Mouse (Mus musculus): ENCODE results near the gene Serpina3b. TPM values are rescaled to one million over a fixed set of nuclear protein-coding genes. Genes with fewer than 3 reads are reported as not detected.
"Not testable (repeated sequence)": the region's sequence is repeated elsewhere in the genome, so short reads cannot be mapped to it uniquely, and the experiment has no call there.

Gene Serpina3b
- not detected in 2 replicates for polyA plus RNA-seq (2015; fragmentation: Nextera tagmentation; extraction: Ambion mirVana)

DNA sequence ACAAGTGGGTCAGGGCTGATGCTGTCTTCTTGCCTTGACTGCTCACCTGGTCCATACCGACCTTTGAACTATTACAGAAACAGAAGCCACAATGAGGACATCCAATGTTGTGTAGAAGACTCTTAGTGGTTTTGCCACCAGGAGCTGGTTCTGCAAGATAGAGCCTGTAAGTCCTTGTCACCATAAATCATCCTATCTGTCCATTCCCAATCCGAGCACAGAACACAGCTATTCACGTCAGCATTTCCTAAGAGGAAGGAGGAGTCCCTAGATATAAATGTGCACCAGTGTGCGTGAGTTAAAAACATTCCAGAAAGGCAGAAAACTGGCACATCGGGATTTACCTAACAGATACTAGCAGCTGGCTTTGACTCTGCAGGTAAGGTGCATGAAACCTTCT is at the start of gene Serpina3b:
Gene Serpina3b (plus strand): TSS at position 301 of the 400 bp plus-strand sequence.
- Histone ChIP-seq H3K27me3 (ENCODE audit: control insufficient read depth, insufficient read depth, low read length) (no peaks in the 10 kb centered on the region), H3K27ac (ENCODE audit: low read length) (no peak within 1 kb of the TSS), H3K4me3 (ENCODE audit: low read length) (no peak within 1 kb of the TSS), H3K36me3 (ENCODE audit: control insufficient read depth, insufficient read depth) (no peaks in the 10 kb centered on the region), H3K4me2 (ENCODE audit: low read depth, low read length) (no peak within 1 kb of the TSS), H3K4me1 (ENCODE audit: control insufficient read depth, insufficient read depth, low read length) (no peaks in the 10 kb centered on the region), H3K9me3 (replicated peaks; ENCODE audit: control insufficient read depth, low read length) (no peaks in the 10 kb centered on the region), H3K9ac (ENCODE audit: low read length) (no peak within 1 kb of the TSS)
- ATAC-seq (replicated peaks; ENCODE audit: extremely low read depth, insufficient read depth, low FRiP score), result no peak
- 69% methylated on average over 5 of the region's 5 CpGs for WGBS

DNA sequence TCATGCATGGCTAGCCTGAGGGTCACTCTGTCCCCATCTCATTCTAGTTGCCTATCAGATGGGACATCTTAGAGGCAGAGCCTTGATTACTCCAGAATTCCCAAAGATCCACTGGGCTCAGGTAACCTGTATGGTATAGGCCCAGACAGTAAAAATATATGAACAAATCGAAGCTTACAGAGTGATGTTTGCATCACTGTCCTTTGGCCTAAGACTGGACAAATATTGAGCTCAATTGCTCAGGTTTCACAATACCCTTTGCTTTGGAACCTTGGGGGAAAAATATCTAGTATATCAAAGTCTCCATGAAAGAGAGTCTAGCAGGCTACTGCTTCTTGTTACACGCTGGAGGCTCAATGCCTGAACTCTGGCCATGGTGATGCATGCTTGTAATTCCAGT is 37.7 kb upstream of the Serpina3b start:
- no peak overlapping the region for H3K4me2 ChIP-seq (ENCODE audit: low read depth, low read length)
- no peak for ATAC-seq (replicated peaks; ENCODE audit: extremely low read depth, insufficient read depth, low FRiP score)
- no peaks in the 10 kb centered on the region for H3K4me1 ChIP-seq (ENCODE audit: control insufficient read depth, insufficient read depth, low read length)
- H3K4me3 ChIP-seq (ENCODE audit: low read length), result no peak overlapping the region
- H3K9ac ChIP-seq (ENCODE audit: low read length), result no peak overlapping the region
- H3K27ac ChIP-seq (ENCODE audit: low read length), result no peak overlapping the region
- H3K9me3 ChIP-seq (replicated peaks; ENCODE audit: control insufficient read depth, low read length), result no peaks in the 10 kb centered on the region
- no peaks in the 10 kb centered on the region for H3K27me3 ChIP-seq (ENCODE audit: control insufficient read depth, insufficient read depth, low read length)
- 67% methylated on average over 2 of the region's 2 CpGs for WGBS
- H3K36me3 ChIP-seq (ENCODE audit: control insufficient read depth, insufficient read depth), result no peaks in the 10 kb centered on the region

DNA sequence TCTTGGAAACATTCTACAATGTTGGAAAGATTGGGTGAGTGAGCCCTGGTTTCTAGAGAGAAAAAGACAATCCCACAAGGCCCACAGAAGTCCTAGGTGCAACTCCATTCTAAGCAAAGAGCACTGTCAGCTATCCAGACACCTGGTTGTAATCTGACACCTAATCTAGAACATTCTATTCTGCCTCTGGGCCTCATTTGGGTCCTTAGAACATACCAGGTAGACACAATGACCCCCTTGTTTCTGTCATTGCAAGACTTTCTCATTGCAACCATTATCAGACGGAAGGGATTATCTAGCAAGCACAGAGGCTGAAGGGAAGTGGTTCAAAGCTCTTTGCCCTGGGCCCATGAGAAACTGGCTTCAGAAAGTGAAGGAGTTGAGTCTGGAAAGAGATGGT is 36.5 kb upstream of the Serpina3b start:
- no peak overlapping the region for H3K4me2 ChIP-seq (ENCODE audit: low read depth, low read length)
- no peak overlapping the region for H3K9ac ChIP-seq (ENCODE audit: low read length)
- no peaks in the 10 kb centered on the region for H3K36me3 ChIP-seq (ENCODE audit: control insufficient read depth, insufficient read depth)
- no peaks in the 10 kb centered on the region for H3K4me1 ChIP-seq (ENCODE audit: control insufficient read depth, insufficient read depth, low read length)
- WGBS, result 70% methylated on average over 1 of the region's 1 CpGs
- H3K4me3 ChIP-seq (ENCODE audit: low read length), result no peak overlapping the region
- H3K27ac ChIP-seq (ENCODE audit: low read length), result no peak overlapping the region
- ATAC-seq (replicated peaks; ENCODE audit: extremely low read depth, insufficient read depth, low FRiP score), result no peak
- H3K27me3 ChIP-seq (ENCODE audit: control insufficient read depth, insufficient read depth, low read length), result no peaks in the 10 kb centered on the region
- H3K9me3 ChIP-seq (replicated peaks; ENCODE audit: control insufficient read depth, low read length), result no peaks in the 10 kb centered on the region

DNA sequence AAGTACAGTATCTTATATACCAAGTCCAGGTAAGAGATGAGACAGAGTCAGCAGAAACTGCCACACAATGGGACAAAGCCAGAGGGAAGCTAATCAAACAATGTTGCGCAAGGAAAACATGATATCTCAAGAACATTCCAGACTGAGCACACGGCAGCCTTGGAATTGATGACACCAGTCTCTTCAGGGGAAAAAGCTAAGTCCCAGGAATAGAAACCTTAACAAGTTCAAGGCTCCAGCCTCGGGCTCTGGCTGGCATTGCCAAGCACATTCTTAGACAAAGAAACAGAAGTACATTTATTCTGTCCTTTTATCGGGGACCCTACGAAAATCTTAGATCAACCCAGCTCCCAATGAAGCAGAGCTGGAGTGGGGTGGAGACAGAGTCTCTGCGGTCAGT is 27.0 kb upstream of the Serpina3b start, which contains the start of gene Serpina5:
Gene Serpina5 (plus strand): TSS at position 346 of the 400 bp plus-strand sequence.
- Histone ChIP-seq H3K27ac (ENCODE audit: low read length) (no peak within 1 kb of the TSS), H3K36me3 (ENCODE audit: control insufficient read depth, insufficient read depth) (no peaks in the 10 kb centered on the region), H3K27me3 (ENCODE audit: control insufficient read depth, insufficient read depth, low read length) (no peaks in the 10 kb centered on the region), H3K4me2 (ENCODE audit: low read depth, low read length) (no peak within 1 kb of the TSS), H3K4me1 (ENCODE audit: control insufficient read depth, insufficient read depth, low read length) (no peaks in the 10 kb centered on the region), H3K4me3 (ENCODE audit: low read length) (no peak within 1 kb of the TSS), H3K9me3 (replicated peaks; ENCODE audit: control insufficient read depth, low read length) (no peaks in the 10 kb centered on the region), H3K9ac (ENCODE audit: low read length) (no peak within 1 kb of the TSS)
- no peak for ATAC-seq (replicated peaks; ENCODE audit: extremely low read depth, insufficient read depth, low FRiP score)
- 70% methylated on average over 6 of the region's 6 CpGs for WGBS

DNA sequence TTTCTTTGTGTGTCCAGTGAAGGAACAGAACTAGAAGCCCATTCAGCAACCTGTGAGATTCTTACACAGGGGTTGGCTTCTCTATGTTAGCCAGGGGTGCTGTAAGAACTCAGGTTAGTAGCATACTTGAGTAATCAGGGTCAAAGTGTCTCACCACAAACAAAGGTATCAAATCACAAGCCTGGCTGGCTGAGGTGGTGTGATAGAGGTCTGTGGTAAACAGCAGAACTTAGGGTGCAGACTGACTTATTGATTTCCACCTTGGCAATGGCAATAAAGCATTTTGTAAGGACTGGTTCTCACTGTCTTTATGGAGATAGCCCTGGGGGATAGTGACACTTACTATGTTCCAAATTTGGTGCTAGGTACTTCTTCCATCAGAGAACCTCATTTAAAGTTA is 21.9 kb upstream of the Serpina3b start:
- no peak overlapping the region for H3K9ac ChIP-seq (ENCODE audit: low read length)
- H3K36me3 ChIP-seq (ENCODE audit: control insufficient read depth, insufficient read depth), result no peaks in the 10 kb centered on the region
- H3K27ac ChIP-seq (ENCODE audit: low read length), result no peak overlapping the region
- no peak for ATAC-seq (replicated peaks; ENCODE audit: extremely low read depth, insufficient read depth, low FRiP score)
- no peaks in the 10 kb centered on the region for H3K9me3 ChIP-seq (replicated peaks; ENCODE audit: control insufficient read depth, low read length)
- no peak overlapping the region for H3K4me3 ChIP-seq (ENCODE audit: low read length)
- no peaks in the 10 kb centered on the region for H3K27me3 ChIP-seq (ENCODE audit: control insufficient read depth, insufficient read depth, low read length)
- no peaks in the 10 kb centered on the region for H3K4me1 ChIP-seq (ENCODE audit: control insufficient read depth, insufficient read depth, low read length)
- H3K4me2 ChIP-seq (ENCODE audit: low read depth, low read length), result no peak overlapping the region

DNA sequence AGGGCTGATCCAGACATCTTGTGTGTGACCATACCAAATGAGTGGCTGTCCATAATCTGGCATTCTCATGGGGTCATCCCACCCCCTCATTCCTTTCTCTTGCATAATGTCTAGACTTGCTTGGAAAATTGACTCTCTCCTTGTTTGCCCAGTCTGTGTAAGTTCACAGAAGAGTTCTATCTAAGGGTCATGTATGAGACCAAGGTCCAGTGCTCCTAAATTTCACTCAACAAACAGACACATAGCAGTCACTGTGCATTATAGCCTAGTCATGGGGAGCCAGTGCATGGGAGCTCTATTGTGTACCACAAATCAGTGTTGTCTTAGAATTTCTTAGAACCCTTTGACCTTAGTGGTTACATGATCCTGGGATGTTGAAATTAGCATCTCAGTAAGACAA is 20.9 kb upstream of the Serpina3b start:
- H3K4me2 ChIP-seq (ENCODE audit: low read depth, low read length), result no peak overlapping the region
- H3K9ac ChIP-seq (ENCODE audit: low read length), result no peak overlapping the region
- no peak for ATAC-seq (replicated peaks; ENCODE audit: extremely low read depth, insufficient read depth, low FRiP score)

DNA sequence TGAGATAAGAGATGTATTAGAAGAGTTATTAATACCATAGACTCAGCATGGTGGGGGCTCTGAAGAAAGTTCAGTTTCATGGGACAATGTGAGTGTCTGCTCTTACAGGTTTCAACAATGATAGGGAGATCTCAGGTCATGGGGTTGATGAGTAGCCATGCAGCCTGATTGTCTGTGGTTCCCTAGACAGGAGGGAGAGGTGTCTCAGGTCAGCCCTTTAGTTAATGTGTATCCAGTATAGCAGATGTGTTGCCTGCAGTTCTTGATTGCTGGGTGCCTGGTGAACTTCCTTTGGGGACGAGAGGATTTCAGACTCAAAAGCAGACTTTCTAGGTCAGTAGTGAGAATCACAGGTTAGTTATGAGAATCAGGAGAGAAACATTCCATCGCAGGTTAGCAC is 19.3 kb upstream of the Serpina3b start:
- H3K4me1 ChIP-seq (ENCODE audit: control insufficient read depth, insufficient read depth, low read length), result no peaks in the 10 kb centered on the region
- H3K9me3 ChIP-seq (replicated peaks; ENCODE audit: control insufficient read depth, low read length), result no peaks in the 10 kb centered on the region
- no peak overlapping the region for H3K4me2 ChIP-seq (ENCODE audit: low read depth, low read length)
- no peak for ATAC-seq (replicated peaks; ENCODE audit: extremely low read depth, insufficient read depth, low FRiP score)
- no peak overlapping the region for H3K9ac ChIP-seq (ENCODE audit: low read length)
- H3K36me3 ChIP-seq (ENCODE audit: control insufficient read depth, insufficient read depth), result no peaks in the 10 kb centered on the region
- H3K4me3 ChIP-seq (ENCODE audit: low read length), result no peak overlapping the region
- no peak overlapping the region for H3K27ac ChIP-seq (ENCODE audit: low read length)
- WGBS, result 67% methylated on average over 2 of the region's 2 CpGs
- no peaks in the 10 kb centered on the region for H3K27me3 ChIP-seq (ENCODE audit: control insufficient read depth, insufficient read depth, low read length)

More for the DNA sequence above, 20.9 kb upstream of the Serpina3b start:
- Histone ChIP-seq H3K4me1 (ENCODE audit: control insufficient read depth, insufficient read depth, low read length) (no peaks in the 10 kb centered on the region), H3K27ac (ENCODE audit: low read length) (no peak overlapping the region), H3K27me3 (ENCODE audit: control insufficient read depth, insufficient read depth, low read length) (no peaks in the 10 kb centered on the region), H3K4me3 (ENCODE audit: low read length) (no peak overlapping the region), H3K9me3 (replicated peaks; ENCODE audit: control insufficient read depth, low read length) (no peaks in the 10 kb centered on the region), H3K36me3 (ENCODE audit: control insufficient read depth, insufficient read depth) (no peaks in the 10 kb centered on the region)

DNA sequence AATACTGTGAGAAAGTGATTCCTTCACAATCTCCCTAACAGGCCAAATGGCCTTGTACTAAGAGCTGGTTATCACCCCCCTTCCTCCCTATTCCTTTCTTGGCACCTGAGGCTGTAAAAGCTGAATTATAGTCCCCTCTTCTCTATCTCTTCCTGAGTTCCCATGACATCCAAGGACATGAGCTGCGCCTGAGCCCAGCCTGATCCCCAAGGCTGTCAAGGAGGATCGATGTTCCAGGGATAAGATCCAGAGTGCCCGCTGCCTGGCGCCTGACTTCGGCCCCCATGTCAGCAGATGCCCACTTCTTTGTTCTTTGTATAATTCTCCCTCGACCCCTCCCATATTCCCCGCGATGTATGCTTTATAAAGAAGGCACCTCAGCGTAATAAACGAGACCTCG is 15.5 kb upstream of the Serpina3b start, which contains the start of gene Serpina3a:
Gene Serpina3a (plus strand): TSS at position 392 of the 400 bp plus-strand sequence.
- H3K27ac ChIP-seq (ENCODE audit: low read length); H3K27me3 ChIP-seq (ENCODE audit: control insufficient read depth, insufficient read depth, low read length); H3K4me2 ChIP-seq (ENCODE audit: low read depth, low read length); H3K36me3 ChIP-seq (ENCODE audit: control insufficient read depth, insufficient read depth); ATAC-seq (replicated peaks; ENCODE audit: extremely low read depth, insufficient read depth, low FRiP score); H3K4me1 ChIP-seq (ENCODE audit: control insufficient read depth, insufficient read depth, low read length); H3K4me3 ChIP-seq (ENCODE audit: low read length); H3K9me3 ChIP-seq (replicated peaks; ENCODE audit: control insufficient read depth, low read length); H3K9ac ChIP-seq (ENCODE audit: low read length): not testable (repeated sequence)
- WGBS, result 80% methylated on average over 11 of the region's 11 CpGs

DNA sequence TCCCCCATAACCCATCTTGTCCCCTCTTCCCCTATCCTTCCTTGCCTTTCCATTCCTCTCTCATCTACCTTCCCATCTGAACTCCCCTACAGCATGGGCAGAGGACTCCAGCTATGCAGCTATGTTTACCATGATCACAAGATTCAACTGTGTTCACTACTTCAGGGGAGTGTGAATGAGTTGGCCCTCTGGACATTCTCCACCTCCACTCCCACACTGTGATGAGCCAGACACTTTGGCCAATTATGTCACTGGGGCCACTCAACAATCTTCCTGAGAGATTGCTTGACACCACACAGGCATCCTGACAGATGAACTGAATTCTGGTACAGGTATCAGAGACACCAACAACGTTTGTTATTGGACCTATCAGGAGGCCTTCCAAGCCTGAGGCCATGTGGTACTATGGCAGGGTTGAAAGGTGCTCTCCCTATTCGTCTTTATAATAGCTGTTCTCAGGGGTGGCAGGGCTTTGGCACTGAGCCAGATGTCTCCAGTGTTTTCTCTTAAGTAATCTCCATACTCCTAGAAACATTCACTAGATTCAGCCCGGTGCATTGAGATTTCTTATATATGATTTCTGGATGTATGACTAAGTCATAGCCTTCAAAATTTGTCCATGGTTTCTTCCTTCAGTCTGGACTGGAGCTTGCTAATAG is 12.7 kb upstream of the Serpina3b start:
- Histone ChIP-seq H3K36me3 (ENCODE audit: control insufficient read depth, insufficient read depth) (no peaks in the 10 kb centered on the region), H3K27ac (ENCODE audit: low read length) (no peak overlapping the region), H3K4me3 (ENCODE audit: low read length) (no peak overlapping the region), H3K27me3 (ENCODE audit: control insufficient read depth, insufficient read depth, low read length) (no peaks in the 10 kb centered on the region), H3K9me3 (replicated peaks; ENCODE audit: control insufficient read depth, low read length) (no peaks in the 10 kb centered on the region), H3K4me1 (ENCODE audit: control insufficient read depth, insufficient read depth, low read length) (no peaks in the 10 kb centered on the region), H3K4me2 (ENCODE audit: low read depth, low read length) (no peak overlapping the region), H3K9ac (ENCODE audit: low read length) (no peak overlapping the region)
- ATAC-seq (replicated peaks; ENCODE audit: extremely low read depth, insufficient read depth, low FRiP score), result no peak
- WGBS, result 33% methylated on average over 3 of the region's 3 CpGs

All from heart, embryonic 16.5 days (tissue).